Mouse (Mus musculus) ES-E14 (cell line): ENCODE measurements around the gene N4bp2l2.

Source experiments
- CHD2 ChIP-seq: IDR thresholded peaks from 2 replicates; pipeline ENCODE4 v1.6.1; 2014; ENCODE audit warnings: mild to moderate bottlenecking, low read depth, low read length, inconsistent platforms
- HCFC1 ChIP-seq: IDR thresholded peaks from 2 replicates; pipeline ENCODE4 v1.6.1; 2012; ENCODE audit warnings: low read length, inconsistent platforms, borderline replicate concordance; ENCODE audit not compliant: insufficient read depth
- ZC3H11A ChIP-seq: IDR thresholded peaks from 2 replicates; pipeline ENCODE4 v1.6.1; 2012; ENCODE audit warnings: low read depth, mild to moderate bottlenecking, inconsistent platforms, low read length, borderline replicate concordance

- TF ChIP-seq CHD2 (no peak), HCFC1 (no peak), ZC3H11A (no peak)
Measured at GRCm38 (mm10) chr5:150566971-150567370, 99.0 kb downstream of the N4bp2l2 start.
